Mouse (Mus musculus) heart, adult 2 months (tissue): ENCODE measurements around the gene Podn.

Experiments used
- CTCF ChIP-seq: fragments of 200-600 bp; IDR thresholded peaks from 2 replicates; pipeline ENCODE4 v1.8.1; 2022; ENCODE audit warnings: antibody characterized with exemption, mild to moderate bottlenecking, moderate library complexity
- POLR2A ChIP-seq: fragments of 200-500 bp; IDR thresholded peaks from 2 replicates; pipeline ENCODE4 v1.6.1; 2011; ENCODE audit warnings: mild to moderate bottlenecking, low read depth, low read length, control low read depth; ENCODE audit not compliant: insufficient read depth

- TF ChIP-seq CTCF (no peak), POLR2A (no peak)
These were observed 116.7 kb downstream of the Podn start for GRCm38 (mm10) chr4:107979530-107979929.
